Mouse (Mus musculus) kidney, adult 2 months (tissue): Measurements from ENCODE around the gene Ufc1.

Source experiments
- CTCF ChIP-seq: fragments of 200-500 bp; conservative IDR thresholded peaks from 2 replicates; pipeline ENCODE4 v1.5.1; 2011; ENCODE audit warnings: low read depth, mild to moderate bottlenecking, control low read depth, low read length, moderate library complexity, mixed read lengths; ENCODE audit not compliant: insufficient read depth, insufficient read length
- POLR2A ChIP-seq: fragments of 200-500 bp; IDR thresholded peaks from one replicate; pipeline ENCODE4 v1.6.1; 2011; ENCODE audit warnings: low read depth, low read length, control low read depth

DNA sequence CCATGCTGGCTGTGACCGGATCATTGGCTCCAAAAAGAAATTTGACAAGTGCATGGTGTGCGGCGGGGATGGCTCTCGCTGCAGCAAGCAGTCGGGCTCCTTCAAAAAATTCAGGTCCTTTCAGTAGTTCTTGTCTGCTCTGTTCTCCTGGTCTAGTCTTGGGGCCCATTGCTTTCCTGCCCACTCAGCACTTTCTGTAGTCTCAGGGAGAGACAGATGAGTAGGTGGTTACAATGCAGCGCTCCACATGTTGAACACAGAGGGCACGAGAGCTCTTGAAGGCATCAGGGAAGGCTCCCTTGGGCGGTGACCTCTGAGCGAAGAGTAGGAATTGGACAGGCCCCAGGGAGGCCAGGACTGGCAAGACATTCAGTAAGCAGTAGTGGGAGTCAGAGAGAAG lies 37.0 kb downstream of the Ufc1 start:
- TF ChIP-seq POLR2A, result no peak
- TF ChIP-seq CTCF, result no peak
